Mouse (Mus musculus): ENCODE measurements around the gene Sorcs2. TPM values are rescaled to one million over a fixed set of nuclear protein-coding genes. Genes with fewer than 3 reads are reported as not detected.

Sorcs2 gene
- polyA plus RNA-seq, 1 experiment from 2014 or later = 9.9 TPM

DNA sequence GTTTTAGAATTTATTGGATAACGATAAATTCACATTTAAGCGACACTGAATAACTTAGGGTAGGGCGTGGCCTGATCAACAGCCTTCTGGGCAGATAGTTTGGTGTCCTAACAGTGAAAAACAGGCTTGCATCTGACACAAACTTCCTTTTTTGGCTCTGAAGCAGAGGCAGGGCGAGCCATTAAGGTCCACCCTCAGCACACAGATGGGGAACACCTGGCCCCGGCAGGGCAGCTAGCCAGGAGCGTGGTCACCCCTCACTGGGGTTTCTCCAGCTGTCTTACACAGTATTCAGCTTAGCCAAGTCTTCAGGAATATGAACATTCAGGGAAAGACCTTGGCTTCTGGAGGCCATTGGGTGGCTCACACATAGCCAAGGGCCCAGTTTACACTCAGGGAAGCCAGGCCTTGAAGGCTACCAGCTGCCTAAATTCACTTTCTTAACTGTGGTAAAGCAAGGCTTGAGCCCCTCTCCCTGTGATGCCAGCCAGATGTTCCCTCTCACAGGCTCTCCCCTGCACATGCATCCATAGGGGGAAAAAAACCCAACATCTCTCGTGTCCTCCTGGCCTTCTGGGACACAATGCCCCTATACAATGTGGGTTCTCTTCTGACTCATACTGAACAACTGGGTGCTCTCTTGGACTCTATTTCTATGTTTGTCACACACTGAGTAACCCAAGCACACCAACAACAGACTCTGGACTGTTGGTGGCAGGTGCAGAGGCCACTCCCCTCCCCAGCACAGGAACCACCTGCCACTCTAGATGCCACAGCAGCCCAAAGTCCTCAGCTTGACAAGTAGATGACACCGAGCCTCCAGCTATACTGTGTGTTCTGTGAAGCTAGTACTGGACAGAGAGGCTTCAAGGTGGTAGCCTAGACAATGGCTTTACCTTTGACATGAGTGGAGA is 20.2 kb downstream of the Sorcs2 start:
- no peak for ATAC-seq (ENCODE audit: insufficient number of reproducible peaks, insufficient read depth, low FRiP score, low read depth)
- Histone ChIP-seq H3K36me3 (ENCODE audit: control insufficient read depth, insufficient read depth, low read length) (no peaks in the 10 kb centered on the region), H3K9ac (ENCODE audit: low read length) (no peak overlapping the region), H3K27me3 (ENCODE audit: control insufficient read depth, insufficient read depth, low read length) (no peaks in the 10 kb centered on the region), H3K27ac (replicated peaks in 1 of 2; ENCODE audit: control insufficient read depth in 1 of 2, insufficient read depth in 1 of 2, low read depth in 2 of 2, low read length in 2 of 2) (no peak overlapping the region), H3K4me3 (ENCODE audit: control insufficient read depth in 1 of 2, insufficient read depth in 1 of 2, low read depth in 1 of 2, low read length in 2 of 2) (no peak overlapping the region), H3K4me2 (ENCODE audit: low read length) (no peak overlapping the region), H3K4me1 (ENCODE audit: control insufficient read depth in 2 of 2, insufficient read depth in 2 of 2, low read length in 2 of 2) (peaks cover 53 to 79% of the 10 kb centered on the region in 2 experiments), H3K9me3 (ENCODE audit: control insufficient read depth, low read length) (no peaks in the 10 kb centered on the region)
- 84% methylated on average over 8 of the region's 8 CpGs for WGBS

DNA sequence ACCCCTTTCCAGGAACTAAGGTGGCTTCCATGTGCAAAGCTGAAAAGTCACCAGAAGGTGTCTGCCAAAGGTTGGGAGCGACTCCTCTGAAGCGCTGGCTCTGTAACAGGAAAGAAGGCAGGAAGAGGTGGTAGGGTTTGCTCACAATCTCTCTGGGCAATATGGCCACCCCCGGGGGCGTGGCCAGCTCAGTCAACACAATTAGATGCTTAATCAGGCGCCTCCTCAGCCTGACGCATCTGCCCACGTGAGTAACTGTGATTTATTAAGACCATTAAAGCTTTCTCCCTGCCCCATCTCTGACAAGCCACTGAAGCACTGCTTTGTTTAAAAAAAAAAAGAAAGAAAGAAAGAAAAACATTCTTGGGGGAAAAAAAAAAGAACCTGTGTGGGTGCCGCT is 22.1 kb downstream of the Sorcs2 start:
- no peak for ATAC-seq (ENCODE audit: insufficient number of reproducible peaks, insufficient read depth, low FRiP score, low read depth)
- Histone ChIP-seq H3K36me3 (ENCODE audit: control insufficient read depth, insufficient read depth, low read length) (no peaks in the 10 kb centered on the region), H3K9ac (ENCODE audit: low read length) (no peak overlapping the region), H3K4me2 (ENCODE audit: low read length) (no peak overlapping the region), H3K27me3 (ENCODE audit: control insufficient read depth, insufficient read depth, low read length) (no peaks in the 10 kb centered on the region), H3K4me3 (ENCODE audit: control insufficient read depth in 1 of 2, insufficient read depth in 1 of 2, low read depth in 1 of 2, low read length in 2 of 2) (no peak overlapping the region), H3K27ac (replicated peaks in 1 of 2; ENCODE audit: control insufficient read depth in 1 of 2, insufficient read depth in 1 of 2, low read depth in 2 of 2, low read length in 2 of 2) (no peak overlapping the region), H3K4me1 (ENCODE audit: control insufficient read depth in 2 of 2, insufficient read depth in 2 of 2, low read length in 2 of 2) (peaks cover 62 to 80% of the 10 kb centered on the region in 2 experiments), H3K9me3 (ENCODE audit: control insufficient read depth, low read length) (no peaks in the 10 kb centered on the region)
- WGBS = 69% methylated on average over 8 of the region's 8 CpGs

DNA sequence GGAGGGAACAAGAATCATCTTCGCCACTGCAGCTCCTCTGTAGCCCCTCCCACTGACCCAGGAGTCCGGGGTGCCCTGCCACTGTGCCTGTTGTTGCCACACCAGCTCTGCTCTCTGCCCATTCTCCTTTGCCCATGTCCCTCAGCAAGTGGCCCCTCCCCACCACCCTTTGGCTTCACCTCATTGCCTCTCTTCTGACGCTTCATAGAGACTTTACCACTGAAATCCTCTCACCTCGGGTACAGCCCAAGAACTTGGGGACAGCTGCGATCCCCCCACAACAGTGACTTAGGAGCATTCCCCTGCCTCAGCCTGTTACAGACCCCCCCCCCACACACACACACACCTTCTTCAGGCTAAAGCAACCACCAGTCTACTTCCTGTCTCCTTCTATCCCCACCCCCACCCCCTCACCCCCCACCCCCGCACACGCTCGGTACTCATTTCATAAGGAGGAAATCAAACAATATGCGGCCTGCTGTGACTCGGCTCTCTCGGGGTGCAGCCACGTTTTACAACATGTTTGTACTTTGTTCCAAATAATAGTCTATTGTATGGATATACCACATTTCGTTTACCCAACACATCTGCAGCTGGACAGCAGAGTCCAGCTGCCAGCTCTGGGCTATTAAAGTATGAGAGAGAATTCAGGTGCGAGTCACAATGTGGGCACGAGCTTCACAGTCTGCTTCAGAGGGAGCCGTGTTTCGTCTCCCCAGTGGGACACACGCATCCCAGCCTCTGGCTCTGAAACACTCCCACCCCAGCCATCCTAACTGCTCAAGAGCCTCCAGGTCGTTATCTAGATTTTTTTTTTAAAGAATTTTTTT is 23.5 kb downstream of the Sorcs2 start:
- no peak for ATAC-seq (ENCODE audit: insufficient number of reproducible peaks, insufficient read depth, low FRiP score, low read depth)
- Histone ChIP-seq H3K4me1 (ENCODE audit: control insufficient read depth in 2 of 2, insufficient read depth in 2 of 2, low read length in 2 of 2) (peaks cover 57 to 75% of the 10 kb centered on the region in 2 experiments), H3K9ac (ENCODE audit: low read length) (0 out of 2 replicates have a peak overlapping the region, but pooled peaks have one; percentile 18), H3K27me3 (ENCODE audit: control insufficient read depth, insufficient read depth, low read length) (no peaks in the 10 kb centered on the region), H3K4me3 (ENCODE audit: control insufficient read depth in 1 of 2, insufficient read depth in 1 of 2, low read depth in 1 of 2, low read length in 2 of 2) (no peak overlapping the region), H3K4me2 (ENCODE audit: low read length) (no peak overlapping the region), H3K36me3 (ENCODE audit: control insufficient read depth, insufficient read depth, low read length) (no peaks in the 10 kb centered on the region), H3K27ac (replicated peaks in 1 of 2; ENCODE audit: control insufficient read depth in 1 of 2, insufficient read depth in 1 of 2, low read depth in 2 of 2, low read length in 2 of 2) (0 out of 4 replicates have a peak overlapping the region, but pooled peaks of 1 of the 2 experiments have one; percentile 22), H3K9me3 (ENCODE audit: control insufficient read depth, low read length) (no peaks in the 10 kb centered on the region)
- WGBS = 70% methylated on average over 19 of the region's 19 CpGs

DNA sequence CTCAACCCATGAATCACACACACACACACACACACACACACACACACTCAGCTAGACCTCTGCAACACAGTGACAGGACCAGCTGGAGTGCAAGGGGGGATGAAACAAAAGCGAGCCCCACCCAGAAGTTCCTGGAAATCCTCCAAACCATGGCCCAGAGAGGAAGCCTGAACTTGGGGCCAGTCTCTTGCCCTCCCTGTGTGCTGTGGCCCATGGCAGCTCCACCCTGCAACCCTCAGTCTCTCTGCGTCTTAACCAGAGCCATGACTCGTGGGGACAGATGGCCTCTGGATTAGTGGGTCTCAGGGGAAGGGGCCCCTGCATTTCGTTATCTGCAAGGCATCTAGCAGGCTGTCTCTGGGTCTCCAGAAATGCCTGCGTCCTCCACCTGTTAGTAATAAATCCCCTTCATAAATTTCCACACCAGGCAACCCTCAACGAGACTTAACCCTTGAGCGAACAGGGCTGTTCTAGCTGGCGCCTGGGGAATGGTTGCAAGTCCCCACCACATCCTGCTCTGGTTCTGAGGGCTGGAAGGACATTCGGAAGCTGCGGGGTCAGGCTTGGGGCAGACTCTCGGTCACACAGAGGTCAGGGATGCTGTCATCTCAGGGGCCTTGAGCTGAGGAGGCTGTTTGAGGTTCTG is 24.6 kb downstream of the Sorcs2 start:
- H3K4me1 ChIP-seq (ENCODE audit: control insufficient read depth in 2 of 2, insufficient read depth in 2 of 2, low read length in 2 of 2) = peaks cover 57 to 75% of the 10 kb centered on the region in 2 experiments
- no peak overlapping the region for H3K4me2 ChIP-seq (ENCODE audit: low read length)
- H3K27ac ChIP-seq (replicated peaks in 1 of 2; ENCODE audit: control insufficient read depth in 1 of 2, insufficient read depth in 1 of 2, low read depth in 2 of 2, low read length in 2 of 2) = peak overlapping the region; percentile 22 to 25; a peak in 2 of 4 replicates
- H3K9me3 ChIP-seq (ENCODE audit: control insufficient read depth, low read length) = no peaks in the 10 kb centered on the region
- H3K4me3 ChIP-seq (ENCODE audit: control insufficient read depth in 1 of 2, insufficient read depth in 1 of 2, low read depth in 1 of 2, low read length in 2 of 2) = no peak overlapping the region
- ATAC-seq (ENCODE audit: insufficient number of reproducible peaks, insufficient read depth, low FRiP score, low read depth) = no peak
- H3K27me3 ChIP-seq (ENCODE audit: control insufficient read depth, insufficient read depth, low read length) = no peaks in the 10 kb centered on the region
- peak overlapping the region; percentile 39; the same call in 1 of the 2 replicates for H3K9ac ChIP-seq (ENCODE audit: low read length)
- H3K36me3 ChIP-seq (ENCODE audit: control insufficient read depth, insufficient read depth, low read length) = no peaks in the 10 kb centered on the region
- 27% methylated on average over 11 of the region's 11 CpGs for WGBS

DNA sequence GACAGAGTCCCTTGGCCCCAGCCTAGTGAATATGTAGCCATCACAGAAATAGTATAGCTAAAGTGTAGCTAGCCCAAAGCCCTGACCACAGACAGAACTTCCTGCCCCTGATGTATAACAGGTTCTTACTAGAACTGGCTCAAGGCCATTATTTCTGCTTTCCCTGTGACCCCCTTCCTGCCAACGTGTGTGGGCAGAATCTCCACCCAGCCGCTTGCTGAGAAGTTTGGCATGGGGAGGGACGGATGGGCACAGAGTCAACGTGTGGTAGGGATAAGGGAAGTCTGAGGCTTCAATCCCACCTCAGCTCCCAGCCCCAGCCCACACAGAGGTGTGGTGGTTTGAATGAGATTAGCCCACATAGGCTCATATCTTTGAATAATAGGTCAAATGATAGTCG is 26.2 kb downstream of the Sorcs2 start:
- no peaks in the 10 kb centered on the region for H3K36me3 ChIP-seq (ENCODE audit: control insufficient read depth, insufficient read depth, low read length)
- H3K27ac ChIP-seq (replicated peaks in 1 of 2; ENCODE audit: control insufficient read depth in 1 of 2, insufficient read depth in 1 of 2, low read depth in 2 of 2, low read length in 2 of 2) = no peak overlapping the region
- H3K4me1 ChIP-seq (ENCODE audit: control insufficient read depth in 2 of 2, insufficient read depth in 2 of 2, low read length in 2 of 2) = peaks cover 63 to 75% of the 10 kb centered on the region in 2 experiments
- no peaks in the 10 kb centered on the region for H3K9me3 ChIP-seq (ENCODE audit: control insufficient read depth, low read length)
- H3K4me3 ChIP-seq (ENCODE audit: control insufficient read depth in 1 of 2, insufficient read depth in 1 of 2, low read depth in 1 of 2, low read length in 2 of 2) = no peak overlapping the region
- H3K4me2 ChIP-seq (ENCODE audit: low read length) = no peak overlapping the region
- H3K27me3 ChIP-seq (ENCODE audit: control insufficient read depth, insufficient read depth, low read length) = no peaks in the 10 kb centered on the region
- WGBS = 52% methylated on average over 5 of the region's 5 CpGs
- H3K9ac ChIP-seq (ENCODE audit: low read length) = no peak overlapping the region; the same call in 1 of the 2 replicates
- no peak for ATAC-seq (ENCODE audit: insufficient number of reproducible peaks, insufficient read depth, low FRiP score, low read depth)

DNA sequence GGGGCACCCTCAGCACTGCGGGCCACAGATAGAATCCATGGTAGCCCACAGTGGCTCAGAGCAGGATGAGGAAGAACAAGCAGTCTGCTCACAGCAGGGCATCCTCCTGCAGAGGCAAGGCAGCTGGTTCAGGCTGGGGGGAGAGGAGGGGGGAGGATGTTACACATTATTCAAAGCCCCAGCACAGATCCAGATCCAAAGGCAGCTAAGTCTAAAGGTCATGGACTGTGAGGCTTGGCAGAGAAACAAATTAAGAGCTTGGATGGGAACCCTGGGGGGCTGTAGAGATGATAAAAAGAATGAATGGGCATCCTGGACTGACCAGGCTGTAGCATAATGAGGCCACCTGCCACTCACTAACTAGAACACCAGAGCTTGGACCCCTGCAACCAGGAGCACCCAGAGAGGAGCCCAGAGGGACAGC is 28.7 kb downstream of the Sorcs2 start:
- H3K9ac ChIP-seq (ENCODE audit: low read length) = no peak overlapping the region

DNA sequence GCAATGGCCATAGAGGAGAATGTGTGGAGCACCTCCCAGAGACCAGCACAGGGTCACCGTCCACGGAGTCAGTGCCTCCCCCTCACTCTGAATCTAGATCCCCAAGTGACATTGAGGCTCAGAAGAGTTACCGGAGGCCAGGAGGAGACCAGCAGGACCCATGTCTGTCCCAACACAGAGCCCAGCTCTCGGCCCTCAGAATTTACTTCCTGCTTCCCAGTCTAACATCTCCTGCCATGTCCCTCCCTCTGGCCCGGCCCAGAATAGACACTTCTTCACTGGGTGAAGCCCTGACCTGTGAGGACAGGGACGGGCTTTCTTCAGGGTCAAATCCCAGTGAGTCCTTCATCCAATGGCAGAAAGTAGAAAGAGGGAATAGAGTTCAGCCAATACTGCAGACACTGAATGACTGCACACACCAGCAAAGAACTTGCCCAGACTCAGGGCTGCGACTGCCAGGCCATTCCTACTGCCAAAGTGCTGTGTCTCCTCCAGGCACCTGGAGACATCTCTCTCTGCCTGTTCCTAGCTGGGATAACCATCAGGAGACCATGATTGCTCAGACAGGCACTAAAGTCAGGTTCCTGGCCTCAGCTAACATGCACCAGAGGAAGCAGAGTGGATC is 29.3 kb downstream of the Sorcs2 start:
- H3K36me3 ChIP-seq (ENCODE audit: control insufficient read depth, insufficient read depth, low read length) = no peaks in the 10 kb centered on the region
- H3K9ac ChIP-seq (ENCODE audit: low read length) = no peak overlapping the region
- H3K9me3 ChIP-seq (ENCODE audit: control insufficient read depth, low read length) = no peaks in the 10 kb centered on the region
- H3K4me3 ChIP-seq (ENCODE audit: control insufficient read depth in 1 of 2, insufficient read depth in 1 of 2, low read depth in 1 of 2, low read length in 2 of 2) = no peak overlapping the region
- peak overlapping the region; percentile 88 to 96; a peak in 3 of 4 replicates for H3K27ac ChIP-seq (replicated peaks in 1 of 2; ENCODE audit: control insufficient read depth in 1 of 2, insufficient read depth in 1 of 2, low read depth in 2 of 2, low read length in 2 of 2)
- ATAC-seq (ENCODE audit: insufficient number of reproducible peaks, insufficient read depth, low FRiP score, low read depth) = no peak
- no peaks in the 10 kb centered on the region for H3K27me3 ChIP-seq (ENCODE audit: control insufficient read depth, insufficient read depth, low read length)
- 56% methylated on average over 7 of the region's 7 CpGs for WGBS
- H3K4me1 ChIP-seq (ENCODE audit: control insufficient read depth in 2 of 2, insufficient read depth in 2 of 2, low read length in 2 of 2) = peaks cover 61 to 76% of the 10 kb centered on the region in 2 experiments
- no peak overlapping the region for H3K4me2 ChIP-seq (ENCODE audit: low read length)

More for the DNA sequence above, 28.7 kb downstream of the Sorcs2 start:
- no peak for ATAC-seq (ENCODE audit: insufficient number of reproducible peaks, insufficient read depth, low FRiP score, low read depth)
- H3K9me3 ChIP-seq (ENCODE audit: control insufficient read depth, low read length) = no peaks in the 10 kb centered on the region
- H3K4me2 ChIP-seq (ENCODE audit: low read length) = no peak overlapping the region
- H3K4me1 ChIP-seq (ENCODE audit: control insufficient read depth in 2 of 2, insufficient read depth in 2 of 2, low read length in 2 of 2) = peaks cover 67 to 82% of the 10 kb centered on the region in 2 experiments
- no peaks in the 10 kb centered on the region for H3K27me3 ChIP-seq (ENCODE audit: control insufficient read depth, insufficient read depth, low read length)
- no peak overlapping the region for H3K4me3 ChIP-seq (ENCODE audit: control insufficient read depth in 1 of 2, insufficient read depth in 1 of 2, low read depth in 1 of 2, low read length in 2 of 2)
- no peaks in the 10 kb centered on the region for H3K36me3 ChIP-seq (ENCODE audit: control insufficient read depth, insufficient read depth, low read length)
- H3K27ac ChIP-seq (replicated peaks in 1 of 2; ENCODE audit: control insufficient read depth in 1 of 2, insufficient read depth in 1 of 2, low read depth in 2 of 2, low read length in 2 of 2) = peak overlapping the region in 1 of 2 experiments; percentile 48; a peak in 2 of 4 replicates
- 58% methylated on average over 1 of the region's 1 CpGs for WGBS

Measured in heart, embryonic 14.5 days (tissue).